Mouse (Mus musculus) liver, adult 2 months (tissue): ENCODE data around the gene Klhdc7b.

Experiments
- CTCF ChIP-seq: fragments of 200-500 bp; IDR thresholded peaks from 2 replicates; pipeline ENCODE4 v1.5.1; 2011; ENCODE audit warnings: low read depth, low read length, control low read depth
- POLR2A ChIP-seq: fragments of 200-500 bp; IDR thresholded peaks from 2 replicates; pipeline ENCODE4 v1.6.1; 2011; ENCODE audit warnings: low read length, control low read depth; ENCODE audit not compliant: insufficient read depth; ENCODE audit errors: extremely low read depth

- TF ChIP-seq CTCF (no peak), POLR2A (no peak)
Observed at GRCm38 (mm10) chr15:89365141-89365551, 19.6 kb upstream of the Klhdc7b start.
